Mouse (Mus musculus): Measurements from ENCODE around the gene Brms1. TPM values are rescaled to one million over a fixed set of nuclear protein-coding genes. Genes with fewer than 3 reads are reported as not detected.

Gene Brms1
- total and polyA plus RNA-seq, 3 experiments = 22.8 to 50.9 (median 36.3) TPM

DNA sequence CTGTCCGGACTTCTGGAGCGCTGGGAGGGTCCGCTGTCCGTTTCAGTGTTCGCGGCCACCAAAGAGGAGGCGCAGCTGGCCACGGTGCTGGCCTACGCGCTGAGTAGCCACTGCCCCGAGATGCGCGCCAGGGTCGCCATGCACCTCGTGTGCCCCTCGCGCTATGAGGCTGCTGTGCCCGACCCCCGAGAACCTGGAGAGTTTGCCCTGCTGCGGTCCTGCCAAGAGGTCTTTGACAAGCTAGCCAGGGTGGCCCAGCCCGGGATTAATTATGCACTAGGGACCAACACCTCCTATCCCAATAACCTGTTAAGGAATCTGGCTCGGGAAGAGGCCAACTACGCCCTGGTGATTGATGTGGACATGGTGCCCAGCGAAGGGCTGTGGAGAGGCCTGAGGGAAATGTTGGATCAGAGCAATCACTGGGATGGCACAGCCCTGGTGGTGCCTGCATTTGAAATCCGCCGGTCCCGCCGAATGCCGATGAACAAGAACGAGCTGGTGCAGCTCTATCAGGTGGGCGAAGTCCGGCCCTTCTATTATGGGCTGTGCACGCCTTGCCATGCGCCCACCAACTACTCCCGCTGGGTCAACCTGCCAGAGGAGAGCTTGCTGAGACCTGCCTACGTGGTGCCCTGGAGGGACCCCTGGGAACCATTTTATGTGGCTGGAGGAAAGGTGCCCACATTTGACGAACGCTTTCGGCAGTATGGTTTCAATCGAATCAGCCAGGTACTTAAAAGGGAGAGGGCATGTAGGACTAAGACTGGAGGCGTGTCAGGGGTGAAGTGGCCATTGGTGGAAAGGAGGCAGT lies 1.6 kb upstream of the Brms1 start:
- in situ Hi-C loops (cut with MboI; ENCODE audit: low pct_ligation_motif_present, low pct_unique_long_range_greater_than_20kb, low sequenced_read_pairs) (loop anchor here (5.0 kb wide), 1 partner anchor 48 kb away; the partner anchor contains the start of genes Tmem151a and Yif1a), dilution Hi-C loops (cut with MboI; ENCODE audit: extremely low pct_ligation_motif_present, extremely low pct_unique_long_range_greater_than_20kb, low sequenced_read_pairs) (no loop called here)
- Histone ChIP-seq H3K4me1 (ENCODE audit: control insufficient read depth in 1 of 2, insufficient read depth in 2 of 2) (peaks cover 12 to 40% of the 10 kb centered on the region in 2 experiments), H3K9ac (ENCODE audit: insufficient read depth, low read depth) (peak overlapping the region; percentile 41), H3K27me3 (replicated peaks) (peaks cover 7% of the 10 kb centered on the region), H3K4me3 (replicated peaks in 1 of 3; ENCODE audit: low read depth in 2 of 3, low read length in 2 of 3, poor library complexity in 1 of 3) (peak overlapping the region; percentile 69 to 86 (median 79)), H3K9me3 (replicated peaks; ENCODE audit: low read length) (no peaks in the 10 kb centered on the region), H3K79me2 (replicated peaks; ENCODE audit: control insufficient read depth, extremely low read depth, insufficient read depth, poor library complexity, severe bottlenecking) (peaks cover 11% of the 10 kb centered on the region), H3K4me2 (ENCODE audit: insufficient read depth, low read depth, poor library complexity, severe bottlenecking) (peak overlapping the region; percentile 75), H3K36me3 (replicated peaks in 1 of 2; ENCODE audit: control insufficient read depth in 1 of 2, insufficient read depth in 1 of 2, low read length in 1 of 2) (peaks cover 3 to 18% of the 10 kb centered on the region in 2 experiments), H3K27ac (ENCODE audit: insufficient read depth, low read depth) (no peak overlapping the region)
- DNase-seq (ENCODE audit: extremely low read depth) = no peak
- TF ChIP-seq MAFK (IDR thresholded peaks at IDR 0.05; ENCODE audit: insufficient replicate concordance, low read length) (no peak), MXI1 (IDR thresholded peaks at IDR 0.05; ENCODE audit: low read depth, low read length) (no peak)

DNA sequence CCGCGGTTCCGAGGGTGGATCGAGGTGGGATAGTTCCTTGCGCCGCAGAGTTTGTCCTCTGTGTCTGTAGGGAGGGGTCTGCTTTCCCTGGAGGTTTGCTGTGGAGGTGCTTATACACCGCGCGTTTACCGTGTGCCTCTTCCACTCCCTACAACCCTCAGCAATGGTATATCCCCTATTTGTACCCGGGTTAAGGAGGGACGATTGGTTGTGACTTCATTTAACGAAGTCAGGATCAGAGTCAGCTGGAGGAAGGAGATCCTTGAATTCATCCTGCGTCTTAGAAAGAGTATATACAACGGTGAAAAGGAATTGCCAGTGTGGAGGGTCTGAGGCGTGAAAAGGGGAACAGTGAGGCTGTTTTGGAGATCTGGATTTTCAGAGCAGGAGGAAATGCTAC lies 434 bp downstream of the Brms1 start:
- peaks cover 11% of the 10 kb centered on the region for H3K79me2 ChIP-seq (replicated peaks; ENCODE audit: control insufficient read depth, extremely low read depth, insufficient read depth, poor library complexity, severe bottlenecking)
- peaks cover 15 to 36% of the 10 kb centered on the region in 2 experiments for H3K36me3 ChIP-seq (replicated peaks in 1 of 2; ENCODE audit: control insufficient read depth in 1 of 2, insufficient read depth in 1 of 2, low read length in 1 of 2)
- no peak for DNase-seq (ENCODE audit: extremely low read depth)
- H3K9ac ChIP-seq (ENCODE audit: insufficient read depth, low read depth) = peak overlapping the region; percentile 73
- H3K4me2 ChIP-seq (ENCODE audit: insufficient read depth, low read depth, poor library complexity, severe bottlenecking) = peak overlapping the region; percentile 89
- H3K9me3 ChIP-seq (replicated peaks; ENCODE audit: low read length) = no peaks in the 10 kb centered on the region
- in situ Hi-C loops (cut with MboI; ENCODE audit: low pct_ligation_motif_present, low pct_unique_long_range_greater_than_20kb, low sequenced_read_pairs) = loop anchor here (5.0 kb wide), 1 partner anchor 46 kb away; the partner anchor contains the start of genes Tmem151a and Yif1a
- peak overlapping the region; percentile 72 to 95 (median 93) for H3K4me3 ChIP-seq (replicated peaks in 1 of 3; ENCODE audit: low read depth in 2 of 3, low read length in 2 of 3, poor library complexity in 1 of 3)
- peaks cover 3% of the 10 kb centered on the region for H3K27me3 ChIP-seq (replicated peaks)
- dilution Hi-C loops (cut with MboI; ENCODE audit: extremely low pct_ligation_motif_present, extremely low pct_unique_long_range_greater_than_20kb, low sequenced_read_pairs) = no loop called here
- H3K27ac ChIP-seq (ENCODE audit: insufficient read depth, low read depth) = peak overlapping the region; percentile 8; the same call in 1 of the 2 replicates
- TF ChIP-seq UBTF (IDR thresholded peaks at IDR 0.05; ENCODE audit: low read depth, low read length) (no peak), POLR2AphosphoS2 (IDR thresholded peaks at IDR 0.05; ENCODE audit: low read depth, low read length) (no peak)
- H3K4me1 ChIP-seq (ENCODE audit: control insufficient read depth in 1 of 2, insufficient read depth in 2 of 2) = peaks cover 12 to 40% of the 10 kb centered on the region in 2 experiments

- no peak for TF ChIP-seq GABPA (IDR thresholded peaks at IDR 0.05; ENCODE audit: insufficient replicate concordance, low read depth, low read length)
- no peak for TF ChIP-seq TCF12 (IDR thresholded peaks at IDR 0.05; ENCODE audit: low read depth, low read length)
- no peak for TF ChIP-seq MAX (IDR thresholded peaks at IDR 0.05; ENCODE audit: low read length)
- no peak for TF ChIP-seq ZNF384 (IDR thresholded peaks at IDR 0.05; ENCODE audit: low read depth, low read length)
- TF ChIP-seq SIN3A (IDR thresholded peaks at IDR 0.05; ENCODE audit: low read length) = no peak
- no peak for TF ChIP-seq MAFK (IDR thresholded peaks at IDR 0.05; ENCODE audit: insufficient replicate concordance, low read length)
- no peak for TF ChIP-seq KAT2A (IDR thresholded peaks at IDR 0.05; ENCODE audit: insufficient replicate concordance, low read length)
- TF ChIP-seq JUN (IDR thresholded peaks at IDR 0.05; ENCODE audit: insufficient read depth, low read depth, low read length) = no peak
- no peak for TF ChIP-seq JUND (conservative IDR thresholded peaks at IDR 0.05; ENCODE audit: low read depth, low read length)
- TF ChIP-seq NRF1 (IDR thresholded peaks at IDR 0.05; ENCODE audit: low read depth, low read length) = no peak
- no peak for TF ChIP-seq USF2 (conservative IDR thresholded peaks at IDR 0.05; ENCODE audit: low read depth, low read length)
- TF ChIP-seq UBTF (IDR thresholded peaks at IDR 0.05; ENCODE audit: low read depth, low read length) = no peak
- TF ChIP-seq MEF2A (IDR thresholded peaks at IDR 0.05; ENCODE audit: borderline replicate concordance, low read depth, low read length) = no peak
- no peak for TF ChIP-seq HCFC1 (IDR thresholded peaks at IDR 0.05; ENCODE audit: low read depth, low read length)
- TF ChIP-seq RAD21 (IDR thresholded peaks at IDR 0.05; ENCODE audit: low read depth, low read length) = no peak
- no peak for TF ChIP-seq ELF1 (IDR thresholded peaks at IDR 0.05; ENCODE audit: low read depth, low read length)
- TF ChIP-seq RCOR1 (conservative IDR thresholded peaks at IDR 0.05; ENCODE audit: low read depth, low read length) = no peak
- TF ChIP-seq MYC (IDR thresholded peaks at IDR 0.05; ENCODE audit: low read depth, low read length) = no peak
- Histone ChIP-seq H3K27ac (ENCODE audit: insufficient read depth, low read depth) (no peak overlapping the region), H3K9ac (ENCODE audit: insufficient read depth, low read depth) (no peak overlapping the region), H3K4me1 (ENCODE audit: control insufficient read depth in 1 of 2, insufficient read depth in 2 of 2) (peaks cover 12 to 27% of the 10 kb centered on the region in 2 experiments), H3K27me3 (replicated peaks) (no peaks in the 10 kb centered on the region), H3K4me3 (replicated peaks in 1 of 3; ENCODE audit: low read depth in 2 of 3, low read length in 2 of 3, poor library complexity in 1 of 3) (no peak overlapping the region), H3K9me3 (replicated peaks; ENCODE audit: low read length) (no peaks in the 10 kb centered on the region), H3K79me2 (replicated peaks; ENCODE audit: control insufficient read depth, extremely low read depth, insufficient read depth, poor library complexity, severe bottlenecking) (peaks cover 11% of the 10 kb centered on the region), H3K36me3 (replicated peaks in 1 of 2; ENCODE audit: control insufficient read depth in 1 of 2, insufficient read depth in 1 of 2, low read length in 1 of 2) (peaks cover 45 to 74% of the 10 kb centered on the region in 2 experiments), H3K4me2 (ENCODE audit: insufficient read depth, low read depth, poor library complexity, severe bottlenecking) (no peak overlapping the region)
- in situ Hi-C loops (cut with MboI; ENCODE audit: low pct_ligation_motif_present, low pct_unique_long_range_greater_than_20kb, low sequenced_read_pairs) = no loop called here
- dilution Hi-C loops (cut with MboI; ENCODE audit: extremely low pct_ligation_motif_present, extremely low pct_unique_long_range_greater_than_20kb, low sequenced_read_pairs) = no loop called here
- no peak for DNase-seq (ENCODE audit: extremely low read depth)
Observed at GRCm38 (mm10) chr19:5045531-5045930, 4.4 kb downstream of the Brms1 start.

Measured in CH12.LX (cell line).